Mouse (Mus musculus) embryonic facial prominence, embryonic 12.5 days (tissue): ENCODE results near the gene Chst8. TPM values are rescaled to one million over a fixed set of nuclear protein-coding genes. Genes with fewer than 3 reads are reported as not detected.

Source experiments
- ATAC-seq: fragments of 200-750 bp; cut with Nextera tagmentation; 2 replicates; pipeline ENCODE4 v1.8.0; 2017; ENCODE audit not compliant: insufficient number of reproducible peaks, insufficient read depth, low FRiP score, low TSS enrichment
- H3K27ac ChIP-seq: fragments of 300-500 bp; sonication (generic); 2 replicates; pipeline ENCODE4 v1.5.1; 2016; ENCODE audit warnings: mild to moderate bottlenecking
- H3K27me3 ChIP-seq: fragments of 300-500 bp; sonication (generic); 2 replicates; pipeline ENCODE4 v1.6.1; 2016; ENCODE audit warnings: mild to moderate bottlenecking, moderate library complexity
- H3K36me3 ChIP-seq: fragments of 300-500 bp; sonication (generic); 2 replicates; pipeline ENCODE4 v1.6.1; 2016; ENCODE audit warnings: mild to moderate bottlenecking
- H3K4me1 ChIP-seq: fragments of 300-500 bp; sonication (generic); 2 replicates; pipeline ENCODE4 v1.6.1; 2016
- H3K4me2 ChIP-seq: fragments of 300-500 bp; sonication (generic); replicated peaks from 2 replicates; pipeline ENCODE4 v1.6.1; 2016; ENCODE audit warnings: mild to moderate bottlenecking, moderate library complexity
- H3K4me3 ChIP-seq: fragments of 300-500 bp; sonication (generic); 2 replicates; pipeline ENCODE4 v1.5.1; 2016; ENCODE audit warnings: mild to moderate bottlenecking
- H3K9ac ChIP-seq: fragments of 300-500 bp; sonication (generic); 2 replicates; pipeline ENCODE4 v1.6.1; 2016; ENCODE audit warnings: mild to moderate bottlenecking, moderate library complexity
- H3K9me3 ChIP-seq: fragments of 300-500 bp; sonication (generic); 2 replicates; pipeline ENCODE4 v1.6.1; 2016; ENCODE audit warnings: mild to moderate bottlenecking, moderate library complexity
- WGBS: fragments of 180-500 bp; shearing (Covaris S2); methylation state at CpG from one replicate; pipeline ENCODE4 v1.1.7; 2016; 5-methylcytosine and 5-hydroxymethylcytosine counted together
- polyA plus RNA-seq: library from polyadenylated mRNA; unstranded; fragments of >200 nt; fragmentation: Nextera tagmentation; extraction: Ambion mirVana; gene quantifications from 2 replicates; pipeline ENCODE4 v1.2.1, GENCODE M21; 2016

The Chst8 gene
- polyA plus RNA-seq, 1 experiment from 2014 or later, result 10.6 TPM

DNA sequence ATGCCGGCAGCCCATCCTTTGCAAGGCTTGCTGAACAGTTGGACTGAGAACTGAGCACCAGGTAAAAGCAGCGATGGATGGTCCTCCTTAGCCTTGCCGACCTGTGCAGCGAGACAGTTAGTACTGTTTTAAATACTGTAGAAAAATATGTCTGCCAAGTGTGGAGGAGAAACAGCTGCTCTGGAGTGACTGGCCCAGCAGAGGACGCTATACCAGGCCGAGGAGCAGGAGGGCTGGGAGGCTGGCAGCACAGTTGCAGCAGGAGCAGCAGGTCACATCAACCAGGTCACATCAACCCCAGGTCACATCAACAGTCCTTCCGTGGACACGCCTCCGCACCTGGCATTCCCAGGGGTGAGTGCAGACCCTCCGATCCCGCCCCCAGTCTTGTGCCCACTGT is 172.7 kb downstream of the Chst8 start:
- H3K27ac ChIP-seq, result no peak overlapping the region
- H3K9ac ChIP-seq, result no peak overlapping the region
- H3K9me3 ChIP-seq, result no peaks in the 10 kb centered on the region
- no peak for ATAC-seq
- no peaks in the 10 kb centered on the region for H3K27me3 ChIP-seq
- 89% methylated on average over 11 of the region's 11 CpGs for WGBS
- H3K4me3 ChIP-seq, result no peak overlapping the region
- H3K36me3 ChIP-seq, result peaks cover 63% of the 10 kb centered on the region
- no peaks in the 10 kb centered on the region for H3K4me1 ChIP-seq
- no peak overlapping the region for H3K4me2 ChIP-seq

GRCm38 (mm10) chr7:34636661-34637060 is 175.8 kb downstream of the Chst8 start:
- no peak for ATAC-seq
- Histone ChIP-seq H3K9ac (no peak overlapping the region), H3K4me2 (no peak overlapping the region), H3K36me3 (peaks cover 33% of the 10 kb centered on the region), H3K27me3 (no peaks in the 10 kb centered on the region), H3K27ac (no peak overlapping the region), H3K9me3 (no peaks in the 10 kb centered on the region), H3K4me1 (no peaks in the 10 kb centered on the region), H3K4me3 (no peak overlapping the region)
- WGBS, result 77% methylated on average over 4 of the region's 4 CpGs

GRCm38 (mm10) chr7:34632966-34633742 is 179.4 kb downstream of the Chst8 start:
- Histone ChIP-seq H3K27me3 (no peaks in the 10 kb centered on the region), H3K9ac (no peak overlapping the region), H3K4me3 (no peak overlapping the region), H3K36me3 (no peaks in the 10 kb centered on the region), H3K4me2 (no peak overlapping the region), H3K4me1 (peaks cover 18% of the 10 kb centered on the region), H3K9me3 (no peaks in the 10 kb centered on the region), H3K27ac (no peak overlapping the region)
- ATAC-seq, result no peak
- 85% methylated on average over 10 of the region's 10 CpGs for WGBS

GRCm38 (mm10) chr7:34630211-34631085 is 182.1 kb downstream of the Chst8 start:
- WGBS, result under 1% methylated on average over 34 of the region's 34 CpGs
- peak overlapping the region; percentile 52 for H3K9ac ChIP-seq
- peak overlapping the region; percentile 39 for H3K4me3 ChIP-seq
- peaks cover 18% of the 10 kb centered on the region for H3K4me1 ChIP-seq
- H3K27me3 ChIP-seq, result no peaks in the 10 kb centered on the region
- peak; percentile 88 for ATAC-seq
- peak overlapping the region; percentile 87 for H3K27ac ChIP-seq
- H3K9me3 ChIP-seq, result no peaks in the 10 kb centered on the region
- peak overlapping the region; percentile 66 for H3K4me2 ChIP-seq
- H3K36me3 ChIP-seq, result no peaks in the 10 kb centered on the region

DNA sequence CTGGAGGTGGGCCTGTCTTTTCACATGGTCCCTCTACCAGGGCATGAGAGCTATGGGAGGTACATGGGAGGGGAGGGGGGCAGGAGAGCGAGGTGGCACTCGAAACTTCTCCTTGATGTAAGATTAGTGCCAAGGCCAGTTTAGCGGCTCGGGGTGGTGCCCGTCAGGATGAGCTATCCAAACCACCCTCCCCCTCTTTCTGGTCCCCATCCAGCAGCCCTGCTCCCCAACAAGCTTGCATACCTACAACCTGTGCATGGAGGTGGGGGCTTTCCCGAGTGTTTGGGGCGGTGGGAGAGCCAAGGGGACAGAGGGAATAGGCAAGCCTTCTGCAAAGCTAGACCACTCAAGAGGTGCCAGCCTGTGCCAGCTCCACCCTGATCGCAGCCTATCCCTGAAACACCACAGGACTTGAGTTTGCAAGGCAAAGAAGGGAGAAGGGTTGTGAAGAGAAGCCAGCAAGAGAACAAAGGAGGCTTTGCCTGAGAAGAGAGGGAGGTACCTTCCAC is 182.8 kb downstream of the Chst8 start:
- peak overlapping the region; percentile 66 for H3K4me2 ChIP-seq
- peak overlapping the region; percentile 52 for H3K9ac ChIP-seq
- no peaks in the 10 kb centered on the region for H3K36me3 ChIP-seq
- H3K9me3 ChIP-seq, result no peaks in the 10 kb centered on the region
- peaks cover 18% of the 10 kb centered on the region for H3K4me1 ChIP-seq
- H3K27ac ChIP-seq, result peak overlapping the region; percentile 87
- peak overlapping the region; percentile 39 for H3K4me3 ChIP-seq
- H3K27me3 ChIP-seq, result no peaks in the 10 kb centered on the region
- WGBS, result 41% methylated on average over 8 of the region's 8 CpGs
- ATAC-seq, result 0 out of 2 replicates have a peak, but pooled peaks have one; percentile 12

Other genes starting within 250 kb of the Chst8 start
- 54.5 and 61.6 TPM in 2 replicates for gene Kctd15, start 156.0 kb downstream of the Chst8 start, polyA plus RNA-seq
- 62.6 and 62.9 TPM in 2 replicates for gene Pepd, start 99.7 kb upstream of the Chst8 start, polyA plus RNA-seq
- 49.9 and 55.8 TPM in 2 replicates for gene Cebpg, start 243.9 kb upstream of the Chst8 start, polyA plus RNA-seq